Mouse (Mus musculus): ENCODE measurements around the gene Utrn.

DNA sequence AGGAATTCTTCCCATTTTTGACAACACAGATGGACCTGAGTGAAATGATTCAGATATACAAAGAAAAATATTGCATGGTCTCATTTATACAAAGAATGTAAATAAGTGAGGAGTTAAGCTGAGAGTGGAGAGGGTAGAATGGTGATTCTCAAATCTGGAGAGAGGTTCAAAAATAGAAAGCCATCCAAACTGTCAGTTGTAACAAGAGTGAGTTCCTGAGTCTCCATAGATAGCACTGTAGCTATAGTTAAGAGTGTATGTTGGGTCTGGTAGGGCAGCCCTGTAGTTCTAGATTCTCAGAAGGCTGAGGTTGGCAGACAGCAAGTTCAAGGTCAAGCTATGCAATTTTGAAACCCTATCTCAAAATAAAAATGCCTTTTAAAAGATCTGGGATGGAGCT lies 438.8 kb downstream of the Utrn start:
- TF ChIP-seq SMC3 (IDR thresholded peaks at IDR 0.05; ENCODE audit: low read depth, low read length) (no peak), EP300 (IDR thresholded peaks at IDR 0.05; ENCODE audit: low read length) (no peak), NELFE (IDR thresholded peaks at IDR 0.05; ENCODE audit: low read depth, low read length) (no peak), MAFK (IDR thresholded peaks at IDR 0.05; ENCODE audit: insufficient replicate concordance, low read length) (no peak), CTCF (conservative IDR thresholded peaks at IDR 0.05 in 1 of 2, IDR thresholded peaks at IDR 0.05 in 1 of 2; ENCODE audit: low read depth in 2 of 2, low read length in 2 of 2) (no peak), SIN3A (IDR thresholded peaks at IDR 0.05; ENCODE audit: low read length) (no peak), MEF2A (IDR thresholded peaks at IDR 0.05; ENCODE audit: borderline replicate concordance, low read depth, low read length) (no peak), POLR2A (IDR thresholded peaks at IDR 0.05; ENCODE audit: low read depth, low read length) (no peak), NRF1 (IDR thresholded peaks at IDR 0.05; ENCODE audit: low read depth, low read length) (no peak), ZC3H11A (IDR thresholded peaks at IDR 0.05; ENCODE audit: low read depth, low read length) (no peak)
